Mouse (Mus musculus): Measurements from ENCODE around the gene Pdrg1. TPM values are rescaled to one million over a fixed set of nuclear protein-coding genes. Genes with fewer than 3 reads are reported as not detected.
A peak's percentile ranks its signal among the peaks of the same experiment; 100 is the strongest.

Gene Pdrg1
- polyA plus RNA-seq, 1 experiment from 2014 or later: 130 TPM

DNA sequence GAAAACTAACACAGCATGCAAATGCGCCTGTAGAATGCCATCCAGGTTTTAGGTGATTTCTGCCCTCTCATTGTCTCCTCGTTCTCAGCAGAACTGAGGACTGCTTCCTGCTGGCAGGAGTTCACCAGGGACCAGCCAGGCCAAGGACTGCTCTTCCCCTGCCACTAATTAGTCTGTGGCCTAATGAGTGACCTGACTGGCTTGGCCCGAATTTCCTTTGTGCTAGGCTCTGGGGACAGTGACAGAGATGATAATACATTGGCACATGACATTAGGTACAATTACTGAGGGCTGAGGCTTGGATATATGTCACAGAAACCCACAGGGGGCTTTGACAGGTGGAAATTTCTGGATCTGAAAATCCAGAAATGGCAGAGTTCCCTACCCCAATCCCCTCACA is 38.2 kb downstream of the Pdrg1 start:
- no peak overlapping the region for H3K9ac ChIP-seq (replicated peaks; ENCODE audit: low read length)
- H3K27me3 ChIP-seq (ENCODE audit: insufficient read depth, low read length): no peaks in the 10 kb centered on the region
- H3K4me1 ChIP-seq (ENCODE audit: insufficient read depth, low read length): no peaks in the 10 kb centered on the region
- H3K27ac ChIP-seq (ENCODE audit: low read length): no peak overlapping the region
- H3K4me2 ChIP-seq (replicated peaks; ENCODE audit: low read depth, low read length): no peak overlapping the region
- 65% methylated on average over 3 of the region's 3 CpGs for WGBS
- no peak overlapping the region for H3K4me3 ChIP-seq (ENCODE audit: low read length)
- H3K9me3 ChIP-seq (ENCODE audit: low read length): 0 out of 2 replicates have a peak, but pooled peaks cover 2% of the 10 kb centered on the region
- H3K36me3 ChIP-seq (ENCODE audit: insufficient read depth, low read length): no peaks in the 10 kb centered on the region
- ATAC-seq (ENCODE audit: low FRiP score, low TSS enrichment): no peak

DNA sequence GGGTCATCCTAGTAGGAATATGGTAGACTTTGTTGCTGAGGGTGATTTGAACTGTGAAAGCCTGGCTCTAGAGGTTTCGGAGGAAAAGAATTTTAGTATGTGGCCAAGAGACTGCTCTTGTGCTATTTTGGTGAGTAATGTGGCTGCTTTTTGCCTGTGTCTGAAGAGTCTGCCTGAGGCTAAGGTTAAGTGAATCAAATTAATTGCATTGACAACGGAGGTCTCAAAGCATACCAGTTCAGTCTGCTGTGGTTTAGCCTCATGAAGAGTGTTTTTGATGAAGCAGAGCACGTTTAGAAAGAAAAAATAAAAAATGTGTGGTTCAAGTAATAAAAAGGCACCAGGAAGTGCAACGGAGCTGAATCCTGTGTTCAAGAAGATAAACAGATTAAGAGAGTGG is 49.7 kb downstream of the Pdrg1 start:
- no peak overlapping the region for H3K27ac ChIP-seq (ENCODE audit: low read length)
- no peaks in the 10 kb centered on the region for H3K36me3 ChIP-seq (ENCODE audit: insufficient read depth, low read length)
- no peak overlapping the region for H3K4me2 ChIP-seq (replicated peaks; ENCODE audit: low read depth, low read length)
- ATAC-seq (ENCODE audit: low FRiP score, low TSS enrichment): no peak
- no peaks in the 10 kb centered on the region for H3K27me3 ChIP-seq (ENCODE audit: insufficient read depth, low read length)
- H3K9ac ChIP-seq (replicated peaks; ENCODE audit: low read length): no peak overlapping the region
- no peak overlapping the region for H3K4me3 ChIP-seq (ENCODE audit: low read length)
- no peaks in the 10 kb centered on the region for H3K9me3 ChIP-seq (ENCODE audit: low read length)
- H3K4me1 ChIP-seq (ENCODE audit: insufficient read depth, low read length): 0 out of 2 replicates have a peak, but pooled peaks cover 6% of the 10 kb centered on the region
- 67% methylated on average over 4 of the region's 4 CpGs for WGBS

DNA sequence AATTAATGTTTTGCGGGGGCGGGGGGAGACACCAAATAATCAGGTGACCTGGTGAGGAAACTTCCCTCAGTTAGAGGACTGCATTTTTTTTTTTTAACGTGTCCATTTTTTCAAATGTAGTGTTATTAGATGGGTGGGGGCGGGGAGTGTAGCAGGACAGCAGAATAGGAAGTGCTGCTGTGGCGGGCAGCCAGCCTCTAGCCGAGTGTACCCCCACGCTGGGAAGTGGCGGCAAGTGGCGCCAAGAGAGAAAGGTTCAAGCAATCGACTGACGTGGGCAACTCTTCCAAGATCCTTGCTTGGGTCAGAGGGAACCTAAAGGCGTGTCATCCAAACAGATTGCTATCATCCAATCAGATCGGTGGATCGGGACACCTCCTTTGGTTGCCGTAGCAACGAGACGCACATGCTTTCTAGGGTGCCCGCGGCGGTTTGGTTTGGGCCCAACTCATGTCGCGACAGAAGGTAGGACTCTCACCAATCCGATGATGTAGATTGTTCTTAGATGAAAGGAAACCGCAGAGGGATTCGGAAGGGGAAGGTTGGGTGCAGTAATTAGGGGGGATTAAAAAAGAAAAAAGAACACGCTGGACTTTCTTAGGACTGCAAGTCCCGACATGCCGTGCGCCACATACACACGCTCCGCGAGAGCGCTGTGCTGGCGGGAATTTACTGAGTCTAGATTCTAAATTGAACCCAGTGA is 53.0 kb downstream of the Pdrg1 start, which contains the start of gene Ttll9:
TSS of gene Ttll9 (plus strand) at position 395 of the 703 bp plus-strand sequence.
- Histone ChIP-seq H3K27ac (ENCODE audit: low read length) (no peak within 1 kb of the TSS), H3K9me3 (ENCODE audit: low read length) (no peaks in the 10 kb centered on the region), H3K4me2 (replicated peaks; ENCODE audit: low read depth, low read length) (peak within 1 kb of the TSS; percentile 87), H3K9ac (replicated peaks; ENCODE audit: low read length) (peak within 1 kb of the TSS; percentile 62), H3K36me3 (ENCODE audit: insufficient read depth, low read length) (no peaks in the 10 kb centered on the region), H3K4me1 (ENCODE audit: insufficient read depth, low read length) (0 out of 2 replicates have a peak, but pooled peaks cover 6% of the 10 kb centered on the region), H3K27me3 (ENCODE audit: insufficient read depth, low read length) (no peaks in the 10 kb centered on the region), H3K4me3 (ENCODE audit: low read length) (peak within 1 kb of the TSS; percentile 56)
- WGBS: under 1% methylated on average over 34 of the region's 34 CpGs
- ATAC-seq (ENCODE audit: low FRiP score, low TSS enrichment): peak; percentile 90

Other genes with a start within 250 kb of the Pdrg1 start
- 113 and 116 TPM in 2 replicates for gene Bcl2l1, start 183.7 kb downstream of the Pdrg1 start, polyA plus RNA-seq (2015; fragmentation: Nextera tagmentation; extraction: Ambion mirVana)
- 83.9 and 97.6 TPM in 2 replicates for gene Tpx2, start 167.5 kb downstream of the Pdrg1 start, polyA plus RNA-seq (2015; fragmentation: Nextera tagmentation; extraction: Ambion mirVana)
- 0.32 and 0.42 TPM in 2 replicates for gene Mylk2, start 104.1 kb downstream of the Pdrg1 start, polyA plus RNA-seq (2015; fragmentation: Nextera tagmentation; extraction: Ambion mirVana)
- gene Foxs1, start 82.2 kb downstream of the Pdrg1 start, polyA plus RNA-seq (2015; fragmentation: Nextera tagmentation; extraction: Ambion mirVana): 7.5 and 8.3 TPM in 2 replicates
- gene Dusp15, start 63.7 kb downstream of the Pdrg1 start, polyA plus RNA-seq (2015; fragmentation: Nextera tagmentation; extraction: Ambion mirVana): 3.1 TPM in 2 replicates
- 1.2 and 1.3 TPM in 2 replicates for gene Ttll9, start 52.9 kb downstream of the Pdrg1 start, polyA plus RNA-seq (2015; fragmentation: Nextera tagmentation; extraction: Ambion mirVana)
- gene Xkr7, start 16.4 kb upstream of the Pdrg1 start, polyA plus RNA-seq (2015; fragmentation: Nextera tagmentation; extraction: Ambion mirVana): not detected in 2 replicates
- 1.8 and 2.4 TPM in 2 replicates for gene Ccm2l, start 50.5 kb upstream of the Pdrg1 start, polyA plus RNA-seq (2015; fragmentation: Nextera tagmentation; extraction: Ambion mirVana)
- gene Hck, start 93.0 kb upstream of the Pdrg1 start, polyA plus RNA-seq (2015; fragmentation: Nextera tagmentation; extraction: Ambion mirVana): 6.3 and 6.6 TPM in 2 replicates
- 102 and 108 TPM in 2 replicates for gene Tm9sf4, start 145.9 kb upstream of the Pdrg1 start, polyA plus RNA-seq (2015; fragmentation: Nextera tagmentation; extraction: Ambion mirVana)
- 14.0 and 14.6 TPM in 2 replicates for gene Tspyl3, start 210.0 kb upstream of the Pdrg1 start, polyA plus RNA-seq (2015; fragmentation: Nextera tagmentation; extraction: Ambion mirVana)
- gene Plagl2, start 226.0 kb upstream of the Pdrg1 start, polyA plus RNA-seq (2015; fragmentation: Nextera tagmentation; extraction: Ambion mirVana): 14.0 and 17.3 TPM in 2 replicates
- gene Pofut1, start 226.1 kb upstream of the Pdrg1 start, polyA plus RNA-seq (2015; fragmentation: Nextera tagmentation; extraction: Ambion mirVana): 6.5 and 6.9 TPM in 2 replicates